Mouse (Mus musculus): ENCODE results near the gene Ndnf. TPM values are rescaled to one million over a fixed set of nuclear protein-coding genes. Genes with fewer than 3 reads are reported as not detected.
A peak's percentile ranks its signal among the peaks of the same experiment; 100 is the strongest.

Gene Ndnf
- not detected for polyA plus RNA-seq (2021)

DNA sequence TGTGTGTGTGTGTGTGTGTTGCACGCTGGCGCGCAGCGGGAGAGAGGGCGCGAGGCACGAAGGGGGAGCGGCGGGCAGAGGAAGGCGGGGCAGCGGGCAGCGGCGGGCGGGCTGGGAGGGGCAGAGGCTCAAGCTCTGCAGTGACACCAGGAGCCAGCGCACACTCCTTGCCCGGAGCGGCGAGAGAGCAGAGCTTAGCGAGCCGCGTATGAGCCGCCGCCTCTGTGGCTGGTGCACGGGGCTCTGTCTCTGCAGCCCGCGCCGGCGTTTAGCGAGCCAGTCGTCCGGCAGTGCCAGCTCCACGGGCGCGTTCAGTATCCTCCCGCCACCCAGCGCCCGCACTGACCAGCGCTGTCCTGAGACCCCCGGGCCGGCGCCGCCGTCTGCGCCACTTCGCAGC, at the start of gene Ndnf:
Gene Ndnf (plus strand): TSS at position 140 of the 400 bp plus-strand sequence.
- no peak for TF ChIP-seq CTCF (IDR thresholded peaks at IDR 0.05)

DNA sequence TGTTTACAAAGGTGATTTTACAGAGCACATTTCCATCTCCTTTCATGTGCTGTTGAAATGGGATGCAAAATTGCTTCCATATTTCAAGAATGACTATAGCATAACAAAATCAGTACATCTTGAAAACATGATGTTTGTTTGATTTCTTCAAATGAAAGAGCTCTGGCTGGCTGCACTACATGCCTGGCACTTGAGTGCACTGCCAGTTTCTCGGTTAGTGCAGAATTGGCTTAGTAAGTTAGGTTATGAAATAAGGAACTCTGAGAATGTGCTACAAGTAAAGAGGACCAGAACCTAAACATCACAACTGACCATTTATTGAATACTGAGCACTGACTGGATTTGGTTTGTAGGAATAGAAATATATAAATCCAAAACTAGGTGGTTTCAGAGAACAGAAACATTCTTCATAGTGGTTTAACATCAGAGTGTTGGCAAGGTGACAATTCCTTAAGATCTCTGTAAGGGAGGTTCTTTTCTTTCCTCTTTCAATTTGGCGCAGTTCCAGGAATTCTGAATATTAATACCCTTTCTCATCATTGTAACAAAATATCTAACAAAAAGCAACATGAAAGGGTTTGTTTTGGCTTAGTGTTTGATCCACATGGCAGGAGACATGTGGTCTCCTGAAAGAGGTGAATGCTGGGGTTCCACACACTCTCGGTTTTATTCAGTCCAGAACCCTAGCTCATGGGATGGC, 48.2 kb upstream of the Ndnf start:
- CTCF ChIA-PET: no interaction called here
- DNase-seq (ENCODE audit: low read depth, low spot score): no peak
- H3K27me3 ChIP-seq: peaks cover 3% of the 10 kb centered on the region
- in situ Hi-C loops (cut with MboI; ENCODE audit: low pct_unique_long_range_greater_than_20kb): no loop called here
- no peak for TF ChIP-seq CTCF (IDR thresholded peaks at IDR 0.05)
- no peak for ATAC-seq
- POLR2A ChIA-PET: no interaction called here

More for the DNA sequence above, at the start of gene Ndnf:
- CTCF ChIA-PET: no interaction called here
- peaks cover 52% of the 10 kb centered on the region for H3K27me3 ChIP-seq
- peak; percentile 54 for ATAC-seq
- POLR2A ChIA-PET: no interaction called here
- in situ Hi-C loops (cut with MboI; ENCODE audit: low pct_unique_long_range_greater_than_20kb): no loop called here
- no peak for DNase-seq (ENCODE audit: low read depth, low spot score)

DNA sequence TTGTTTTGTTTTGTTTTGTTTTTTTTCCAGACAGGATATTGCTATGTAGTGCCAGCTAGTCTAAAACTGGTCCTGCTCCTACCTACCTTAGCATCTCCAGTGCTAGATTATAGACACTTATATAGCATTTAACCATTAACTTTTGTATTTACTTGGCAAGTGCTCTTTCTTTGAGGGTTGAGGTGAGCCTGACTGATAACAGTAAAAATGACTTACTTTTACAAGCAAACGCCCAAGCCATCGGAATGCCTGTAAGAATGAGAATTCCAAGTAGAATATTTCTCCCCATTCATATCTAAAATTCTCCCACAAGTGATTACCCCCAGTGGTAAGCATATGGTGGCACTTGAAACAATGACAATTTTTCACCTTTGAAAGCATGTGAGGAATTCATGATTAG, 40.8 kb upstream of the Ndnf start:
- ATAC-seq (no peak), DNase-seq (ENCODE audit: low read depth, low spot score) (no peak)
- H3K27me3 ChIP-seq: peaks cover 16% of the 10 kb centered on the region
- POLR2A ChIA-PET: no interaction called here
- in situ Hi-C loops (cut with MboI; ENCODE audit: low pct_unique_long_range_greater_than_20kb): loop anchor here (25.0 kb wide), 1 partner anchor 832 kb away; no protein-coding TSS in a partner anchor
- TF ChIP-seq CTCF (IDR thresholded peaks at IDR 0.05): no peak
- CTCF ChIA-PET: interaction anchor here (1.6 kb wide), 1 partner anchor 8 kb away, joined by 5 read pairs; no protein-coding TSS in a partner anchor

DNA sequence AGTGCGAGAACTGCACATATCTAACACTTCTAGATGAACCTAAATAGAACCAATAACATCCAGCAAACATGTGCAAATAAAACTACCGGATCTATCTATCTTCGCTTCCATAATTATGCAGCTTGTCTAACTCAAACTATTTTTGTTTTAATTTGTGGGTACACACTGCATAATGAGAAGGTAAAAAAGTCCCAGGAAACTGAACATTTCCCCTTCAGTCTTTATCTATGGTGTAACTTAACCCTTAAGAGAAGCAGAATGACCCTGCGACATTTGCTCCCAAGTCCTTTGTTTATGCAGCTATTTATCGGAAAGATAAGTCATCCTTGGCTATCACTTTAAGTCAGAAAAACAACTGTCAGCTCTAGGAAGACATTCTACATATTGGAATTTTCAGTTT, 39.2 kb upstream of the Ndnf start:
- no peak for ATAC-seq
- POLR2A ChIA-PET: no interaction called here

DNA sequence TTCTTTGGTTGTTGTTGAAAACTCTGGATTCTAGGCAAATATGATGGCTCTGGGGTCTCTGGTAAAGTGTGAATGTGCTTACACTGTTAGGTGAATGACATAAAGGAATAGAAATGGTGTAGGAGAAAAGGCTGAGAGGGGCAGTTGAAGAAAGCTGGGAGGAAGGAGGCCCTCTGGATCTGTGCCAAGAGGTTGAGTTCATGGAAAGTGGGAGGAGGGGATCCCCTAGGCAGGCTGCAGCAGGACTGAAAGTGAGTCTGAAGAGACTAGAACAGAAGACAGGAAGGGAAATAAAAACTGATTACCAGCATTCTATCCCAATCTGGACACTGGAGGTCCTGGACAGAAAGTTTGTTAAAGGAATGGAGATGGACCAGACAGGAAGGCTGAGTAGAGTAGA, 29.0 kb upstream of the Ndnf start:
- ChIA-PET CTCF (no interaction called here), POLR2A (no interaction called here)
- DNase-seq (ENCODE audit: low read depth, low spot score): no peak
- no peak for ATAC-seq
- peaks cover 12% of the 10 kb centered on the region for H3K27me3 ChIP-seq
- TF ChIP-seq CTCF (IDR thresholded peaks at IDR 0.05): no peak
- in situ Hi-C loops (cut with MboI; ENCODE audit: low pct_unique_long_range_greater_than_20kb): loop anchor here (25.0 kb wide), 1 partner anchor 820 kb away; no protein-coding TSS in a partner anchor

More for the DNA sequence above, 39.2 kb upstream of the Ndnf start:
- DNase-seq (ENCODE audit: low read depth, low spot score): no peak
- CTCF ChIA-PET: no interaction called here
- in situ Hi-C loops (cut with MboI; ENCODE audit: low pct_unique_long_range_greater_than_20kb): loop anchor here (25.0 kb wide), 1 partner anchor 830 kb away; no protein-coding TSS in a partner anchor
- peaks cover 16% of the 10 kb centered on the region for H3K27me3 ChIP-seq
- no peak for TF ChIP-seq CTCF (IDR thresholded peaks at IDR 0.05)

DNA sequence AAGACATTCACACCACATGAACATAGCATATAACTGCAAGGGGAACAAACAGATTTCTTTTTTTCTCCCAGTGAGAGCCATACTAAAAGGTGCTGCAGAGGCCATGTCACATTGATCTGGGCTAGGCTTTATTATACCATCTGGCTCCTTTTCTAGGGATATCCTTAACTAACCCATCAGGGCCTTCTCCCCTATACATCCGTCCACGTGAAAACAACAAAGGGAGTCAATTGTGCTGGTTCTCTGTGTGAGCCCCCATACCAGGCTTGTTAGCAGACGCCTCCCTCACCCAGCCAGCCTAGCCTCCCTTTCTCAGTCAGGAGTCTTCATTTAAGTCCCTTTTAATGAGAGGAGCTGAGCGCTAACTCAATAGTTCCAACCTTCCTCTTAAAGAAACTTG, 27.3 kb upstream of the Ndnf start:
- ATAC-seq: no peak
- in situ Hi-C loops (cut with MboI; ENCODE audit: low pct_unique_long_range_greater_than_20kb): loop anchor here (25.0 kb wide), 1 partner anchor 818 kb away; no protein-coding TSS in a partner anchor

DNA sequence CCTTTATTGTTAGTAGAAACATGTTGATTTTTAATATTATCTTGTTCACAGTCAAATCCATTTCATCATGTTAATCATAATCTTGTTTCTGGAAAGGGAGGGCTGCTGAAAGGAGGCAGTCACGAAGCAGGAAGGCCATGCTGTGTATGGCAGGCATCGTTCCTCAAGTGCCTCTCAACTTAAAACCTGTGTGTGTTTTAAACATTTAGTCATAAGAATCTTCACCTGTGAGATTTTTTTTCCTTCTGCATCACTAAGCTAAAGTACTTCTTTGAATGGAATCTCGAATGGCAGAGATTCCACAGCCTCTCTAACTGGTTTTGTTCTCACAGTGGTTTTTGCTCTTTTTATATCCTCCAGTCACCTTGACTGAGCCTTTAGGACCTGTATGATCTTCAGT, 25.0 kb upstream of the Ndnf start:
- CTCF ChIA-PET: no interaction called here
- no peak for ATAC-seq

More for the DNA sequence above, 27.3 kb upstream of the Ndnf start:
- H3K27me3 ChIP-seq: peaks cover 16% of the 10 kb centered on the region
- DNase-seq (ENCODE audit: low read depth, low spot score): no peak
- POLR2A ChIA-PET: no interaction called here
- no peak for TF ChIP-seq CTCF (IDR thresholded peaks at IDR 0.05)
- CTCF ChIA-PET: no interaction called here

DNA sequence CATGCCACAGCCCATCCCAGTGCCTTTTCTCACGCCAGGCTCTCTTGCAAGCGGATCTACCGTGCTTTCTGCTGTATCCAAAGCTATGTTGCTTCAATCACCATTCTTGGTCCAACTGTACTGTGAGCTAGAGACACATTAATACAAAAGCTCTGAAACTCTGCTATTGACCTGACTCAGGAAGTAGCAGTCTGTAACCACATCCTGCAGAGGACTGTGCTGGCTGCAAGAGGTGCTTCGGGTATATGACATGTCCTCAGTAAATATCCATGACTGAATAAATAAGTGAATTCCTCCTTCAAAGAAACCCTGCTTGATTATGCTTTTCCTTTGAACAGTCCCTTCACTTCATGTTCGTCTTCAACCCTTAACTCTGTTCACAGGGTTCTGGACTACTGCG, 23.7 kb upstream of the Ndnf start:
- in situ Hi-C loops (cut with MboI; ENCODE audit: low pct_unique_long_range_greater_than_20kb): loop anchor here (25.0 kb wide), 1 partner anchor 815 kb away; no protein-coding TSS in a partner anchor
- DNase-seq (ENCODE audit: low read depth, low spot score) (no peak), ATAC-seq (no peak)
- peaks cover 15% of the 10 kb centered on the region for H3K27me3 ChIP-seq
- CTCF ChIA-PET: no interaction called here
- no peak for TF ChIP-seq CTCF (IDR thresholded peaks at IDR 0.05)
- POLR2A ChIA-PET: no interaction called here

More for the DNA sequence above, 25.0 kb upstream of the Ndnf start:
- no peak for DNase-seq (ENCODE audit: low read depth, low spot score)
- in situ Hi-C loops (cut with MboI; ENCODE audit: low pct_unique_long_range_greater_than_20kb): loop anchor here (25.0 kb wide), 1 partner anchor 816 kb away; no protein-coding TSS in a partner anchor
- H3K27me3 ChIP-seq: peaks cover 19% of the 10 kb centered on the region
- POLR2A ChIA-PET: no interaction called here
- TF ChIP-seq CTCF (IDR thresholded peaks at IDR 0.05): no peak

DNA sequence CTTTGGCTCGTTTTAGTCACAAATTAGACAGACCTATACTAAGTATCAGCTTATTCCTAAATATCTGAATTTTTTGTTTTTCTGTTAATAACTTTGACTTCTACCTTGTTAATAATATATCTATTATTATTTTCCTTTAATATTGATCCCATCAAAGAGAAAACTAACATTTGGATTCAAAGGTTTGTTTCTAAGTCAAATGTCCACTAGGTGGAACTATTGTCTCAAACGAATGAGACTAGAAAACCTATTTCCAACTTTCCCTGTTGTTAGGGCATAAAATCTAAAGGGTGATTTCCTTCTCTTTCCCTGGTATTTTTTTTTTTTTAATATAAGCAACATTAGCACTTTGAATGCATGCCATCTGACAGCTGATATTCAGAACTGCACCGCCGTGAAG, 20.0 kb upstream of the Ndnf start:
- in situ Hi-C loops (cut with MboI; ENCODE audit: low pct_unique_long_range_greater_than_20kb): no loop called here
- DNase-seq (ENCODE audit: low read depth, low spot score) (no peak), ATAC-seq (no peak)
- ChIA-PET CTCF (no interaction called here), POLR2A (no interaction called here)
- peak; percentile 30 for TF ChIP-seq CTCF (IDR thresholded peaks at IDR 0.05)
- H3K27me3 ChIP-seq: peaks cover 7% of the 10 kb centered on the region

DNA sequence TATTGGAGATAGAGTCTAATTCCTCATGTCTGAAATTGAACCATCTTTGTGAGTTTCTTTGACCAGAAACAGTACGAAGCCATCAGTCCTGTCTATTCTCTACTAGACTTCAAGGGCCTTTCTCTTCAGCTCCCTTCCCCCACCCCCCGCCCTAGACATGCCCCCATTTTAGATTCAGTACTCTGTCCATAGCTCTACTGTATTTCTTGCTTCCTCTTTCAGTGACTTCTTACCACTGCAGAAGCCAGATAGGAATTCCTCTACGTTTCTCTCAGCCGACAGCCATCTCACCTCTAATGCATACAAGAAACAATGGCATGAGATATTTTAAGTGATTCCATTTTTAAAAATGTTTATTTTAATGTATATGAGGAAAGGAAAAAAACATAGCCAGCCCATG, 10.1 kb upstream of the Ndnf start:
- in situ Hi-C loops (cut with MboI; ENCODE audit: low pct_unique_long_range_greater_than_20kb): no loop called here
- CTCF ChIA-PET: no interaction called here
- TF ChIP-seq CTCF (IDR thresholded peaks at IDR 0.05): no peak

DNA sequence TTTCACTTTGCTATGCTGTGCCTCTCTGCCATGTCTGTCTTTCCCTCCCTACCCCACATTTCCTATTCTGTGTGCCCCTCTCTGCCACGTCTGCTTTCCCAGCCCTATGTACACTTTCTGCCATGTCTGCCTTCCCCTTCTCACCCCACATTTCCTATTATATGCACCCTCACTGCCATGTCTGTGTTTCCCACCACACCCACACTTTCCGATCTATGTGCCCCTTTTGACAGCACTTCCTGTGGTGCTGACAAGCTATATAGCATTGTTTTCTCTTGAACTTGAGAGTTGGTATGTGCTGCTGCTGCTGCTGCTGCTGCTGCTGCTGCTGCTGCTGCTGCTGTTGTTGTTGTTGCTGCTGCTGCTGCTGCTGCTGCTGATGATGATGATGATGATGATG, 9.3 kb upstream of the Ndnf start:
- in situ Hi-C loops (cut with MboI; ENCODE audit: low pct_unique_long_range_greater_than_20kb): no loop called here
- no peak for TF ChIP-seq CTCF (IDR thresholded peaks at IDR 0.05)
- ChIA-PET CTCF (no interaction called here), POLR2A (interaction anchor here (0.5 kb wide), 1 partner anchor 1653 kb away, joined by 4 read pairs; no protein-coding TSS in a partner anchor)
- no peak for ATAC-seq
- DNase-seq (ENCODE audit: low read depth, low spot score): no peak
- H3K27me3 ChIP-seq: peaks cover 40% of the 10 kb centered on the region

More for the DNA sequence above, 10.1 kb upstream of the Ndnf start:
- peaks cover 40% of the 10 kb centered on the region for H3K27me3 ChIP-seq
- no peak for DNase-seq (ENCODE audit: low read depth, low spot score)
- no peak for ATAC-seq
- POLR2A ChIA-PET: no interaction called here
